Mouse (Mus musculus) neural tube, embryonic 15.5 days (tissue): ENCODE data around the gene Psmb7. TPM values are rescaled to one million over a fixed set of nuclear protein-coding genes. Genes with fewer than 3 reads are reported as not detected.

ENCODE experiments used
- ATAC-seq: fragments of 200-750 bp; cut with Nextera tagmentation; 2 replicates; pipeline ENCODE4 v1.8.0; 2017; ENCODE audit warnings: mild to moderate bottlenecking, moderate TSS enrichment, moderate library complexity; ENCODE audit not compliant: low FRiP score
- H3K27ac ChIP-seq: fragments of 300-500 bp; sonication (generic); replicated peaks from 2 replicates; pipeline ENCODE4 v1.5.1; 2015; ENCODE audit warnings: mild to moderate bottlenecking, inconsistent platforms
- H3K27me3 ChIP-seq: fragments of 300-500 bp; sonication (generic); replicated peaks from 2 replicates; pipeline ENCODE4 v1.6.1; 2015; ENCODE audit warnings: inconsistent platforms
- H3K36me3 ChIP-seq: fragments of 300-500 bp; sonication (generic); 2 replicates; pipeline ENCODE4 v1.6.1; 2015; ENCODE audit warnings: inconsistent platforms
- H3K4me1 ChIP-seq: fragments of 300-500 bp; sonication (generic); 2 replicates; pipeline ENCODE4 v1.6.1; 2015; ENCODE audit warnings: inconsistent platforms
- H3K4me2 ChIP-seq: fragments of 300-500 bp; sonication (generic); 2 replicates; pipeline ENCODE4 v1.6.1; 2015; ENCODE audit warnings: inconsistent platforms, mild to moderate bottlenecking, moderate library complexity
- H3K4me3 ChIP-seq: fragments of 300-500 bp; sonication (generic); replicated peaks from 2 replicates; pipeline ENCODE4 v1.5.1; 2015; ENCODE audit warnings: mild to moderate bottlenecking, inconsistent platforms
- H3K9ac ChIP-seq: fragments of 300-500 bp; sonication (generic); replicated peaks from 2 replicates; pipeline ENCODE4 v1.6.1; 2015; ENCODE audit warnings: mild to moderate bottlenecking, inconsistent platforms
- H3K9me3 ChIP-seq: fragments of 300-500 bp; sonication (generic); replicated peaks from 2 replicates; pipeline ENCODE4 v1.6.1; 2016; ENCODE audit warnings: inconsistent platforms
- WGBS: fragments of 180-500 bp; shearing (Covaris S2); methylation state at CpG from one replicate; pipeline ENCODE4 v1.1.7; 2015; ENCODE audit warnings: mixed read lengths; 5-methylcytosine and 5-hydroxymethylcytosine counted together
- polyA plus RNA-seq: library from polyadenylated mRNA; unstranded; fragments of >200 nt; fragmentation: Nextera tagmentation; extraction: Ambion mirVana; gene quantifications from 2 replicates; pipeline ENCODE4 v1.2.1, GENCODE M21; 2015

Psmb7 gene
- polyA plus RNA-seq, 1 experiment from 2014 or later: 283 TPM

DNA sequence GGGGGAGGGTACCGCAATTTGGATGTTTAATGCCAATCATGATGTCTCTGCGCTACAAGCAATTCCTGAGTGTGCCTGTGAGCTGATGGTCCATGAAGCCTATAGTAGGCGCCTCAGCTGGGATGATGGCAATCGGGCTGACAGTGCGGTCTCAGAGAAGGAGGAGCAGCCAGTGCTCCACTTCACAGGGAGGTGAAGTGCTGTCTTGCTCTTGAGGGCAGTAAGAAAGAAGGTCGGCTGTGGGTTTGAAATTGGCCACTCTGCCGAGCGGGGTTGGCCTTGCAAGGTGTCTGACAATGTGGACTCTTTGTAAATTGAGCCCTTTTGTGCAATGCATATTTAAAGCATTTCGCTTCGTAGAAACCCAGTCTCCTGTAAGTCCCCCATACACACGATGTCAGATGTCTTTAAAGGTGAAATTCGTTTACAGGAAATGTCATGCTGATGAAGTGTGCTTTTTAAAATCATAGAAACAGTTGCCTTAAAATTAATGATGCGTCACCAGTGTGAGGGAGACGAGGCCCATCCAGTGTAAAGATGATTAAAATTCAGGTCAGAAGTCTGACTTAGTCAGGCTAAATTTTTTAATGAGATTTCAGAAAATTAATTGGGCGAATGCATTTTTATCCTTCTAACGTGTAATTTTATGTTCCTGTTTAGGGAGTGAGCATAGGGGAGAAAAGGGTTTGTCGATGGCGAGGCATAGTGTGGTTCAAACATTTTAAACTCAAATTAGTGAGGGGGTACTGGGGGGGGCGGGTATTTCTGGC, 89.5 kb downstream of the Psmb7 start:
- peak; percentile 21; the same call in 1 of the 2 replicates for ATAC-seq
- H3K4me3 ChIP-seq: no peak overlapping the region
- H3K27ac ChIP-seq: no peak overlapping the region
- H3K4me1 ChIP-seq: peaks cover 22% of the 10 kb centered on the region
- H3K9ac ChIP-seq: no peak overlapping the region
- no peak overlapping the region for H3K4me2 ChIP-seq
- H3K36me3 ChIP-seq: no peaks in the 10 kb centered on the region
- H3K27me3 ChIP-seq: no peaks in the 10 kb centered on the region
- no peaks in the 10 kb centered on the region for H3K9me3 ChIP-seq
- WGBS: 55% methylated on average over 19 of the region's 19 CpGs

DNA sequence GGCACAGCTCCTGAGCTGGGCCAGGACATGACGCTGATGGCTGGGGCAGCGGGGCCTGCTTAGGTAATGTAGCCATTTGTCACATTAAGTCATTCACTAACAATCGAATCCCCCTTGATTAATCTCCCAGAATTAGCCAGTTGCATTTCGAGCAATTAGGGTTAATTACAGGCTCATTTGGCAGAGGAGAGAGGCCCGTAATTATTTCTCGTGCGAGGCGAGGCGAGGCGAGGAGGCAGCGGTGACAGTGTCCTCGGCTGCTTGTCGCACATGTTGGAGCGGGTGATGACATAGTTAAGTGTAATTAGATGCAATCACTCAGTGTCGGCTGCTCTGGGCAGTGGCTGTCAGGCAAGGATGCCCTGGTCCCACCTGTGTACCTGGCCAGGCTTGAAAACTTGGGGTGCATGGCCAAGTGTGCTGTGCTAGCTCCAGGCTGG, 91.9 kb downstream of the Psmb7 start:
- H3K36me3 ChIP-seq: no peaks in the 10 kb centered on the region
- ATAC-seq: 0 out of 2 replicates have a peak, but pooled peaks have one; percentile 38
- no peaks in the 10 kb centered on the region for H3K27me3 ChIP-seq
- H3K9me3 ChIP-seq: no peaks in the 10 kb centered on the region
- no peak overlapping the region for H3K27ac ChIP-seq
- no peak overlapping the region for H3K4me3 ChIP-seq
- H3K4me1 ChIP-seq: peaks cover 29% of the 10 kb centered on the region
- 37% methylated on average over 15 of the region's 15 CpGs for WGBS
- no peak overlapping the region for H3K9ac ChIP-seq
- H3K4me2 ChIP-seq: no peak overlapping the region

DNA sequence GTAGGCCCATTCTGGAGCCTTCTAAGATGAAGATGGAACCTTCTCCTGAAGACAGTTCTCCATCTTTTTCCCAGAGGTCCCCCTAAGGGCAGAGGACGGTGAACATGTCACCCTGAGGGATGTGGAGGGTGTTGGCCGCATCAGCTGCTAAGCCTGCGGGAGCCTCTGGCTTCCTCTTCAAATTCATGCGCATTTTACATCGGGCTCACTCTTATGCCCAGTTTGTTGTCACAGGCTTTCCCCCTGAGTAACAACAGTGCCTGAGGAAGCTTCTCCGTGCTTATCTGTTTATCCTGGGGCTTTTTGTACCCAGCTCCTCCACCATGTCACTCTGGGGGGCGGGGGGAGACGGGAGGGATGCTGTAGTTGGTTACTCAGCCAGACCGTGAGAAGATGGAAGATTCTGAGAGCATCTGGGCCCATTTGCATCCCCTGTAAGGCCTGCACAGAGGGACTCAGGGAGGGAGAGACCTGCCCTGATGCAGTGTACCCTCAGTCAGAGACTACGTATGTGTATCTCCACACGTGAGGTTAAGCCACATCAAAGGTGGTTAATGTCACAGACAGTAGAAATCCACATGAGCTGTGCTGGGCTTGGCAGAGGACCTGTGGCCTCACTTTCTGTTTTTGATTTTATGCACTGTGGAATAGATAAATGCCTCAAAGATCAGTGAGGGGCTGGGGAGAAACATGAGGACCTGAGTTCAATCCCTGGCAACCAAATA, 95.9 kb downstream of the Psmb7 start:
- 53% methylated on average over 11 of the region's 11 CpGs for WGBS
- no peaks in the 10 kb centered on the region for H3K36me3 ChIP-seq
- no peaks in the 10 kb centered on the region for H3K9me3 ChIP-seq
- ATAC-seq: no peak
- no peak overlapping the region for H3K9ac ChIP-seq
- H3K4me1 ChIP-seq: peaks cover 23% of the 10 kb centered on the region
- no peaks in the 10 kb centered on the region for H3K27me3 ChIP-seq
- H3K4me2 ChIP-seq: no peak overlapping the region
- H3K27ac ChIP-seq: no peak overlapping the region
- no peak overlapping the region for H3K4me3 ChIP-seq

DNA sequence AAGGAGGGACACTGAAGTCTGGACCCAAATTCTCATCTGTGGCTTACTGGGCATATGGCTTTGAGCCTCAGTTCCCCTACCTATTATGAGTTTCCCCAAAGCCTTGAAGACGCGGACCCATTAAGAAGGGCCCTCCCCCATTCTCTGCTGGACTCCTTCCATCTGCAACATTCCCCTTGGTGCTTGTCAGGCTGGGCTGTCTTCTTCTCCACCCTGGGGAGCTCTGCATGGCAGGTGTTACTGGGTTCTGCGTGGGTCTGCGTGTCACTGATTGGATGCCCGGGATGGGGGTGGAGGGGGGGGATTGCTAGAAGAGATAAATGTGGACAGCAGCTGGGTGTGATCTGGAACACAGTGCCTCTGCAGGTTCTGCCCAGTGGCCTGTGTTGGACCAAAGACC, 97.1 kb downstream of the Psmb7 start:
- Histone ChIP-seq H3K4me1 (peaks cover 17% of the 10 kb centered on the region; the same call in 1 of the 2 replicates), H3K4me2 (no peak overlapping the region), H3K27ac (no peak overlapping the region), H3K36me3 (no peaks in the 10 kb centered on the region), H3K27me3 (no peaks in the 10 kb centered on the region), H3K9me3 (no peaks in the 10 kb centered on the region), H3K4me3 (no peak overlapping the region), H3K9ac (no peak overlapping the region)
- ATAC-seq: no peak
- WGBS: 79% methylated on average over 5 of the region's 5 CpGs

DNA sequence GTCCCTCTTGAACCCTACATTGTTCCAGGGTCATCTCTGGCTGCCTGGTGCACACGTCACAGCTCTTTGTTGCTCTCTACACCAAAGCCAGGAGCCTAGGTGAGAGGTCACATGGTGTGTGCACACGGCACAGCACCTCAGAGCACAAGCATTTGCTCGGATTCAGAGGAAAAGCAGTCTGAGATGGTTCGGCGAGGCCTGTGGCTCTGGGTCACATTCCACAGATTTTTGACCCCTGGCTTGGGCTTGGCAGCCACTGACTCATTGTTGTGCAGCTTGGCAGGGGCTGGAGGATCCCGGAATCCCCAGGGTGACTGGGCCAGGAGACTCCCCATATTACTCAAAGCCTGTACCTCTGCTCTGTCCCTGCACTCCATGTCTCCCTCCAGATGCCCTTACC, 97.7 kb downstream of the Psmb7 start:
- WGBS: 30% methylated on average over 6 of the region's 6 CpGs
- Histone ChIP-seq H3K9ac (no peak overlapping the region), H3K4me2 (no peak overlapping the region), H3K4me3 (no peak overlapping the region), H3K4me1 (peaks cover 16% of the 10 kb centered on the region; the same call in 1 of the 2 replicates), H3K27ac (no peak overlapping the region), H3K9me3 (no peaks in the 10 kb centered on the region), H3K27me3 (no peaks in the 10 kb centered on the region), H3K36me3 (no peaks in the 10 kb centered on the region)
- no peak for ATAC-seq

DNA sequence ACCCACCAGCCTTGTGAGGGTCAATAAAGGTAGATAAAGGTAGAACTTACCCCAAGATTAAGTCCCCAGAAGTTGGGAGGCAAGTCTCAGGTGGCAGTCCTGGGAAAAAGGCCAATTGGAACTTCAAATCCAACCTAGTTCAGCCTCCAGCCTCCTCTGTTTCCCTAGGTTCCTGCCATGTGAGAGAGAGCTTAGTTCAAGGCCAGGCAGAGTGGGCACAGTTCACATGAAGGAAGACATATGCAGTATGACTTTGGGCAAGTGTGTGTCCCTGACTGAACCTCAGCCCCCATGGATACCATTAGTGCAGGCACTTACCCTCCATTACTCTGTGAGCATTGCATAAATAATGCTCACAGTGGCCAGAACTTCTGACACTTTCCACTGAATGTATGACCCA, 98.2 kb downstream of the Psmb7 start:
- no peak overlapping the region for H3K4me3 ChIP-seq
- H3K9me3 ChIP-seq: no peaks in the 10 kb centered on the region
- H3K36me3 ChIP-seq: no peaks in the 10 kb centered on the region
- H3K9ac ChIP-seq: no peak overlapping the region
- H3K4me1 ChIP-seq: peaks cover 16% of the 10 kb centered on the region; the same call in 1 of the 2 replicates
- no peaks in the 10 kb centered on the region for H3K27me3 ChIP-seq
- no peak overlapping the region for H3K27ac ChIP-seq
- no peak overlapping the region for H3K4me2 ChIP-seq
- ATAC-seq: no peak

DNA sequence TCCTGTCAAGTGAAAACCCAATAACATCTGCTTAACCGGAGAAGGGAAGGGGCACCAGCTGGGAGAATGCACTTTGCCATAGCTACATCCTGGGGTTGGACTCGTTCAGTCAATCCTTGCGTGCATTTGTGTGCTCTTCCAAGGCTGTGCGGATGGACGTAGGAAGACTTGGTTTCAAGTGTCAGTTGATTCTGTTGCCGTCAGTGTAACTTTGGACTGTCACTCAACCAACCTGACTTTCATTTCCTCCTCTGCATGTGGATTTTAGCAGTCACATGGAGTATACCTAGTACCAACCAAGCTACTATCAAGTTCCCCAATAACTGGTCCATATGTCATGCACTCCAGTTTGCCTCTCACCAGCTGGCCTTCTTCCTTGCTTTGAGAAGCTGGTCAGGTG, 98.9 kb downstream of the Psmb7 start:
- no peak overlapping the region for H3K27ac ChIP-seq
- peaks cover 20% of the 10 kb centered on the region for H3K4me1 ChIP-seq
- WGBS: 91% methylated on average over 6 of the region's 6 CpGs
- no peak for ATAC-seq
- H3K36me3 ChIP-seq: no peaks in the 10 kb centered on the region
- no peaks in the 10 kb centered on the region for H3K27me3 ChIP-seq
- H3K9ac ChIP-seq: no peak overlapping the region
- no peak overlapping the region for H3K4me3 ChIP-seq
- no peaks in the 10 kb centered on the region for H3K9me3 ChIP-seq
- no peak overlapping the region for H3K4me2 ChIP-seq

DNA sequence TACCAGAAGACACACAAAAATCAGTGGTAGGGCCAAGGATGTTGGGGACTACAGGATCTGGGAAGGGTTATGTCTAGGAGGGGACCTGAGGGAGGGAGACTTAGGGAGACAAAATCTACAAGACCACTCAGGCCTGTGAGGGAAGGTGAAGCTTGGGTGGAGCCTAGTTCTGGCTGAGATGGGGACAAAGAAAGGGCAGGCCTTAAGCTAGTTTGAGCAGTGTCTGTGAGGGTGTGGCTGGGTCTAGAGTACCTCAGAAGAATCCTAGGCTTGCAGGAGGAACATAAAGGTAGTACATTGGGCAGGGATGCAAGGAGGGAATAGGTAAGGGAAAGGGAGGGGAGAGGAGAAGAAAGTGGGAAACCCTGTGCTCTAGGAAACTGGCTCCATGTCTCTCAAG, 99.5 kb downstream of the Psmb7 start:
- Histone ChIP-seq H3K27ac (no peak overlapping the region), H3K27me3 (no peaks in the 10 kb centered on the region), H3K36me3 (no peaks in the 10 kb centered on the region), H3K4me3 (no peak overlapping the region), H3K9me3 (no peaks in the 10 kb centered on the region), H3K9ac (no peak overlapping the region), H3K4me1 (peaks cover 26% of the 10 kb centered on the region), H3K4me2 (no peak overlapping the region)
- no peak for ATAC-seq

DNA sequence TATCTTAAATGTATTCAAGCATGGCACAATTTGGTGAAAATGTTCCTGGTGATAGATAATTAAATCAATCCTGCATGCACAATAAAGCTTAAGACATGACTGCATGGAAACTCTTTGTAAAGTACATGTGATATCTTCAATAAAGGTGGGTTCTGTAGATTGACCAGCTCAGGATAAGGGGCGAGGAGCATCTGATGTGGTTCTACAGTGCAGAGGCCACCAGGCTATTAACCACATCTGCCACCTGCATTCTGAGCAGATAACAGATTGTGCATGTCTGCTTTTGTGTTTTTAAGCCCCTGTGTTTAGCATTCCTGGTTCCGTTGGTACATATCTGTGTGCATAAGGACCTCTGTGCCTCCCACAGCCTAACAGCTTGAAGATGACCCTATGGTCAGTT, 100.7 kb downstream of the Psmb7 start:
- no peak for ATAC-seq
- H3K4me3 ChIP-seq: no peak overlapping the region
- H3K27ac ChIP-seq: no peak overlapping the region
- WGBS: 80% methylated on average over 2 of the region's 2 CpGs
- H3K4me1 ChIP-seq: peaks cover 35% of the 10 kb centered on the region
- H3K9ac ChIP-seq: no peak overlapping the region
- no peaks in the 10 kb centered on the region for H3K9me3 ChIP-seq
- no peaks in the 10 kb centered on the region for H3K36me3 ChIP-seq
- no peaks in the 10 kb centered on the region for H3K27me3 ChIP-seq
- no peak overlapping the region for H3K4me2 ChIP-seq

DNA sequence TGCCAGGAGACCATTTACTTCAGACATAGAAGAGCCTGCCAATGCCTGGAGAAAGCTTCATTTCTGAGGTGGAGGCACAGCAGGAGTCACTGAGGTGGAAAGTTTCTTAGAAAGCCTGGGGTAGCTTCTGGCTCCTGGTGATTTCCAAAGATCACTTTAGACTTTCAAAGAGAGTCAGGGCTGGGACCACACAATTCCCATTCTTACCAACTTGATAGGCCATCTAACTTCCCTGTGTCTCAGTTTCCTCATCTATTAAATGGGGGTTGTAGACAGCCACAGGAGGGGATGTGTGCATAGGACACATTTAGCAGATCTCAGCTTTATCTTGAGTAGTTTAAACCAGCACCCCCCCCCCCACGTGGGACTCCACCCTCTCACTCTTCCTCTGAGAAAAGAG, 101.5 kb downstream of the Psmb7 start:
- 64% methylated on average over 1 of the region's 1 CpGs for WGBS
- no peak for ATAC-seq
- no peak overlapping the region for H3K27ac ChIP-seq
- no peaks in the 10 kb centered on the region for H3K27me3 ChIP-seq
- H3K9ac ChIP-seq: no peak overlapping the region
- H3K4me1 ChIP-seq: peaks cover 38% of the 10 kb centered on the region
- no peak overlapping the region for H3K4me3 ChIP-seq
- H3K4me2 ChIP-seq: no peak overlapping the region
- no peaks in the 10 kb centered on the region for H3K36me3 ChIP-seq
- no peaks in the 10 kb centered on the region for H3K9me3 ChIP-seq

DNA sequence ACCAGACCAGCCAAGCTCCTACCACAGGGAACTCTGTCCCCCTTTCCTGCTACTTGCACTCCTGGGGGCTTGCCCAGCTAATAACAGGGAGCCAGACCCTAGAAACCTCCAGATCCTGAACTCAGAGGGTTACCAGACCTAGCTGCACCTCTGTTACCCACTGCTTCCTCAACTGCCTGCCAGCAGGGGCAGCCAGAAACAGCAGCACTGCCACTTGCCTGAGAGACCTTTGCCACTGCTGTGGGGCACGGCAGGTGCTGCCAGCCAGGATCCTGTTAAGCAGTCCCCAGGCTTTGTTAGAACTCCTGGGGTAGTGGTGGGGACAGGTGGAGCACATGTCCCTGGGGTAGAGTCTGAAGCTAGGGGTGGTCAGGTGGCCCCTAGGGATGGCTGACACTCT, 102.3 kb downstream of the Psmb7 start:
- Histone ChIP-seq H3K36me3 (no peaks in the 10 kb centered on the region), H3K4me2 (no peak overlapping the region), H3K4me3 (no peak overlapping the region), H3K4me1 (peaks cover 34% of the 10 kb centered on the region), H3K9me3 (no peaks in the 10 kb centered on the region), H3K27me3 (no peaks in the 10 kb centered on the region), H3K9ac (no peak overlapping the region), H3K27ac (no peak overlapping the region)
- 85% methylated on average over 1 of the region's 1 CpGs for WGBS
- no peak for ATAC-seq

DNA sequence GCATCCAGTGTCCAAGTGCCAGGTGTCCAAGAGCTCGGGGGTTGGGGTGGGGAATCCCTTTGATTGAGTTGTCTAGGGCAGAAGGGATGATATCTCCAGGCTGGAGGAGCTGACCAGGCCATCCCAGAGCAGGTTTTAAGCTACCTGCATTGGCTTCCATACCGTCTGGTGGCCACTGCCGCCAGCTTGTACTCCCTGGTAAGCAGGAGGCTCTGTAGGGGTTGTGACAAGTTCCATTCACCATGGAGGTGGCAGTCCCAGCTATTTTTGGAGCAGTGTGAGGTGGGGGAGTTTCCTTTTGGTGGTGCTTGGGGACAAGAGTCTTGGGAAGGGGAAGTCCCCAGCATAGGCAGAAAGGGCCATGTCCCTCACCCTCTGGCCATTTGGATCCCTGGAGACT, 102.8 kb downstream of the Psmb7 start:
- WGBS: 88% methylated on average over 3 of the region's 3 CpGs
- no peaks in the 10 kb centered on the region for H3K9me3 ChIP-seq
- no peak overlapping the region for H3K4me2 ChIP-seq
- no peak overlapping the region for H3K27ac ChIP-seq
- peaks cover 34% of the 10 kb centered on the region for H3K4me1 ChIP-seq
- H3K4me3 ChIP-seq: no peak overlapping the region
- no peak overlapping the region for H3K9ac ChIP-seq
- no peaks in the 10 kb centered on the region for H3K36me3 ChIP-seq
- ATAC-seq: no peak
- no peaks in the 10 kb centered on the region for H3K27me3 ChIP-seq
